Mouse (Mus musculus) forebrain, embryonic 16.5 days (tissue): ENCODE measurements at regions not wholly inside any gene's neighbourhood (a gene's known extent, or its start where the extent isn't known, plus 50 kb on each side); places are given as distances from the start of the nearest gene placed in this dataset.
A peak's percentile ranks its signal among the peaks of the same experiment; 100 is the strongest.
"Not testable (repeated sequence)": the region's sequence is repeated elsewhere in the genome, so short reads cannot be mapped to it uniquely, and the experiment has no call there.

Experiments
- ATAC-seq: fragments of 200-750 bp; cut with Nextera tagmentation; 2 replicates; pipeline ENCODE4 v1.8.0; 2017; ENCODE audit warnings: mild to moderate bottlenecking, moderate library complexity
- H3K27ac ChIP-seq: fragments of 300-500 bp; sonication (generic); 2 replicates; pipeline ENCODE4 v1.5.1; 2014; ENCODE audit warnings: low read length, control low read depth
- H3K27me3 ChIP-seq: fragments of 300-500 bp; sonication (generic); replicated peaks from 2 replicates; pipeline ENCODE4 v1.6.1; 2014; ENCODE audit warnings: low read length; ENCODE audit not compliant: control insufficient read depth, insufficient read depth
- H3K36me3 ChIP-seq: fragments of 300-500 bp; sonication (generic); 2 replicates; pipeline ENCODE4 v1.6.1; 2014; ENCODE audit not compliant: control insufficient read depth, insufficient read depth
- H3K4me1 ChIP-seq: fragments of 300-500 bp; sonication (generic); replicated peaks from 2 replicates; pipeline ENCODE4 v1.6.1; 2014; ENCODE audit warnings: low read length; ENCODE audit not compliant: control insufficient read depth, insufficient read depth
- H3K4me2 ChIP-seq: fragments of 300-500 bp; sonication (generic); 2 replicates; pipeline ENCODE4 v1.6.1; 2014; ENCODE audit warnings: mild to moderate bottlenecking, low read length, control low read depth
- H3K4me3 ChIP-seq: fragments of 300-500 bp; sonication (generic); replicated peaks from 2 replicates; pipeline ENCODE4 v1.5.1; 2014; ENCODE audit warnings: mild to moderate bottlenecking, low read length, control low read depth
- H3K9ac ChIP-seq: fragments of 300-500 bp; sonication (generic); replicated peaks from 2 replicates; pipeline ENCODE4 v1.6.1; 2014; ENCODE audit warnings: low read depth, low read length, control low read depth
- H3K9me3 ChIP-seq: fragments of 300-500 bp; sonication (generic); 2 replicates; pipeline ENCODE4 v1.6.1; 2016; ENCODE audit warnings: low read length; ENCODE audit not compliant: control insufficient read depth
- WGBS: fragments of 180-500 bp; shearing (Covaris S2); extraction: QIAGEN DNeasy Blood & Tissue Kit; methylation state at CpG from one replicate; pipeline ENCODE4 v1.1.7; 2014; 5-methylcytosine and 5-hydroxymethylcytosine counted together

- Histone ChIP-seq H3K9ac (no peak overlapping the region), H3K27me3 (no peaks in the 10 kb centered on the region), H3K9me3 (no peaks in the 10 kb centered on the region), H3K36me3 (no peaks in the 10 kb centered on the region), H3K27ac (no peak overlapping the region), H3K4me1 (no peaks in the 10 kb centered on the region), H3K4me2 (no peak overlapping the region), H3K4me3 (no peak overlapping the region)
- ATAC-seq = no peak
Observed at GRCm38 (mm10) chr6:68532599-68532998, 997.0 kb upstream of the Tacstd2 start.

GRCm38 (mm10) chr6:68503937-68504336 lies 968.3 kb upstream of the Tacstd2 start:
- Histone ChIP-seq H3K9ac (no peak overlapping the region), H3K4me3 (no peak overlapping the region), H3K36me3 (no peaks in the 10 kb centered on the region), H3K27me3 (no peaks in the 10 kb centered on the region), H3K4me1 (no peaks in the 10 kb centered on the region), H3K9me3 (no peaks in the 10 kb centered on the region), H3K4me2 (no peak overlapping the region), H3K27ac (no peak overlapping the region)
- ATAC-seq = no peak

DNA sequence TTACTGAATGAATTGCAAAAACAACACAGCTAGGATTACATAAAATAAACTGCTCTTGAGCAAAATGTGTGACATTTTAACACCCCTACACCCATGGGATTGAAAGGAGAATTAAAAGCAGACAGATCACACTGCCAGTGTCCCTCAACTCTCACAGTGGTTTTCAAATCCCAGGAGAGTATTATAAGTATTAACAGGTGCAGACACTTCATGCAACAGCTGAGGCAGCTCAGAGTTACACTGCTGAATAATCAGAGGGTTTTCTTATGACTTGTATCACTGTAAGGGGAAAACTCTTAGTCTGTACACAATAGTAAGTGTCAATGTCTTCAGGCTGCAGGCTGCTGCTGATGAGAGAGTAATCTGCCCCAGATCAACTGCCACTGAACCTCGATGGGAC lies 945.5 kb upstream of the Tacstd2 start:
- H3K27ac ChIP-seq = no peak overlapping the region
- no peak overlapping the region for H3K9ac ChIP-seq
- no peaks in the 10 kb centered on the region for H3K4me1 ChIP-seq
- H3K9me3 ChIP-seq = no peaks in the 10 kb centered on the region
- no peaks in the 10 kb centered on the region for H3K36me3 ChIP-seq
- ATAC-seq = no peak
- WGBS = 50% methylated on average over 1 of the region's 1 CpGs
- no peak overlapping the region for H3K4me3 ChIP-seq
- no peaks in the 10 kb centered on the region for H3K27me3 ChIP-seq
- H3K4me2 ChIP-seq = no peak overlapping the region

DNA sequence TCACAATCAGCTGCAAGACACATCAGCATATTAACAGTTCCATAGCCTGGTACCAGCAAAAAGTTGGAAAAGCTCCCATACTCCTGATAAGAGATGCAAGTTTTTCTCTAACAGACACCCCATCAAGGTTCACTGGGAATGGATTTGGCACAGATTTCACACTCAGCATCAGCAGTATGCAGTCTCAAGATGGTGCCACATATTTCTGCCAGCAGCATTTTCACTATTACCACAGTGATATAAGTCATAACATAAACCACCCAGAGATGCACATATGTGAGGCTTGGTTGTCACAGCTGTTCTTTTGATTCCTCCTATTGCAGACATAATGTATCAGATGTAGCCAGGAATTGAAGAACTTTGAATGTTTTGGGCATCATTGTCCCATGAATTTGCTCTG lies 939.3 kb upstream of the Tacstd2 start:
- ATAC-seq = peak; percentile 65; the same call in 1 of the 2 replicates
- H3K4me2 ChIP-seq = no peak overlapping the region
- no peak overlapping the region for H3K9ac ChIP-seq
- no peak overlapping the region for H3K4me3 ChIP-seq
- H3K36me3 ChIP-seq = no peaks in the 10 kb centered on the region
- no peaks in the 10 kb centered on the region for H3K4me1 ChIP-seq
- no peak overlapping the region for H3K27ac ChIP-seq
- H3K27me3 ChIP-seq = no peaks in the 10 kb centered on the region
- no peaks in the 10 kb centered on the region for H3K9me3 ChIP-seq

- H3K9me3 ChIP-seq, ATAC-seq, H3K27ac ChIP-seq, H3K4me2 ChIP-seq, H3K36me3 ChIP-seq, H3K4me1 ChIP-seq, H3K27me3 ChIP-seq, H3K4me3 ChIP-seq, H3K9ac ChIP-seq: not testable (repeated sequence)
- 82% methylated on average over 5 of the region's 5 CpGs for WGBS
Observed at GRCm38 (mm10) chr6:68453061-68453803, 917.6 kb upstream of the Tacstd2 start.

DNA sequence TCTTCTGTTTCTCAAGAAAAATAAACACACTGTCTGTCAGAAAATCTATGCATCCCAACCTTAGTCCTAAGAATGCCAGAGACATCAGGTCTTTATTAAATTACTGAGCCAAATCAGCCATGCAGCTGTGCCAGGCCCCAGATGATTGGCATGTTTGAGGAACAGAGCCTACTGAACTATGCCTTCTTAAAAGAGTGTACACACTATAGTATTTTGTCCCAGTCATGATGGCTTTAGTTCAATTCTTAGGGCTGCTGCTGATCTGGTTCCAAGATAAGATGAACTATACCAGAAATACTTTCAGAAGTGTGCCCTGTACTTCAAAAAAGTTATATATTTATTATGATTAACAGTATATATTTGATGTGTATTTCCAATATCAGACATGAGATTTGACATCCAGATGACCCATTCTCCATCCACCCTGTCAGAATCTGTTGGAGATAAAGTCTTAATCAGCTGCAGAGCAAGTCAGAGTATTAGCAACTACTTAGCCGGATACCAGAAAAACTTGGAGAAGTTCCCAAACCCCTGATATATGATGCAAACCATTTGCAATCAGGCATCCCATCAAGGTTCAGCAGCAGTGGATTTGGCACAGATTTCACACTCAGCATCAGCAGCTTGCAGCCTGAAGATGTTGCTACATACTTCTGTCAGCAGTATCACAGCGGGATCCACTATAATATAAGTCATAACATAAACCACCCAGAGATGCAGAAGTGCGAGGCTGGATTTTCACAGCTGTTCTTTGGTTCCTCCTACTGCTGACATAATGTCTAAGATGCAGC lies 913.6 kb upstream of the Tacstd2 start:
- Histone ChIP-seq H3K36me3 (no peaks in the 10 kb centered on the region), H3K9ac (no peak overlapping the region), H3K27me3 (no peaks in the 10 kb centered on the region), H3K9me3 (no peaks in the 10 kb centered on the region), H3K4me3 (no peak overlapping the region), H3K4me2 (no peak overlapping the region), H3K4me1 (no peaks in the 10 kb centered on the region), H3K27ac (no peak overlapping the region)
- ATAC-seq = no peak
- WGBS = 82% methylated on average over 3 of the region's 3 CpGs

GRCm38 (mm10) chr6:68445782-68446181 lies 910.2 kb upstream of the Tacstd2 start:
- Histone ChIP-seq H3K27ac (no peak overlapping the region), H3K9me3 (no peaks in the 10 kb centered on the region), H3K4me2 (no peak overlapping the region), H3K4me3 (no peak overlapping the region), H3K36me3 (no peaks in the 10 kb centered on the region), H3K4me1 (no peaks in the 10 kb centered on the region), H3K27me3 (no peaks in the 10 kb centered on the region), H3K9ac (no peak overlapping the region)
- ATAC-seq = no peak
- WGBS = 87% methylated on average over 4 of the region's 4 CpGs

DNA sequence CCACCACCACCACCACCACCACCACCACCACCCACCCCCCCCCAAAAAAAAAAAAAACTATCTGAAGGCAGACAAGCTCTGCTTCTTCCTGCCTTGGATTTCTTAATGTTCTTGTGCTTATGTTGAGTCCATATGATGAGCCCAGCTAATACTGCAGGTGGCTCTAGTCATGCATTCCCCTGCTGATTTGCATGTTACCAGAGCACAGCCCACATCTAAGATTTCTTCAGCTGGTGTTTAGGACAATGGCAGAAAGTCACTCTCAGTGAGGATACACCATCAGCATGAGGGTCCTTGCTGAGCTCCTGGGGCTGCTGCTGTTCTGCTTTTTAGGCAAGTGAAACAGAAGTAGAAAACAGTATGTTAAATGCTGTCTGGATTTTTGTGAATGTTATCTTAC lies 901.6 kb upstream of the Tacstd2 start:
- Histone ChIP-seq H3K27ac (no peak overlapping the region), H3K27me3 (no peaks in the 10 kb centered on the region), H3K4me3 (no peak overlapping the region), H3K9ac (no peak overlapping the region), H3K36me3 (no peaks in the 10 kb centered on the region), H3K4me1 (no peaks in the 10 kb centered on the region), H3K9me3 (no peaks in the 10 kb centered on the region; the same call in 1 of the 2 replicates), H3K4me2 (no peak overlapping the region)
- no peak for ATAC-seq
